Mouse (Mus musculus) A20 (cell line): Measurements from ENCODE around the gene Sppl2a.
A peak's percentile ranks its signal among the peaks of the same experiment; 100 is the strongest.
"Not testable (repeated sequence)": the region's sequence is repeated elsewhere in the genome, so short reads cannot be mapped to it uniquely, and the experiment has no call there.

ENCODE experiments used
- DNase-seq: peaks from one replicate; pipeline ENCODE4 v3.0.0-alpha.2; 2011; ENCODE audit warnings: low read depth, low spot score

The Sppl2a gene

GRCm38 (mm10) chr2:126932897-126933641, at the start of gene Sppl2a:
Gene Sppl2a (minus strand): TSS chr2:126933235.
- DNase-seq, result peak; percentile 94

GRCm38 (mm10) chr2:126977428-126977827, 44.4 kb upstream of the Sppl2a start:
- no peak for DNase-seq

- no peak for DNase-seq
These were observed 28.7 kb upstream of the Sppl2a start for GRCm38 (mm10) chr2:126961696-126962095.

GRCm38 (mm10) chr2:126955671-126956070, 22.6 kb upstream of the Sppl2a start:
- DNase-seq, result no peak

GRCm38 (mm10) chr2:126951085-126951484, 18.1 kb upstream of the Sppl2a start:
- no peak for DNase-seq

- peak; percentile 24 for DNase-seq
These were observed 17.4 kb upstream of the Sppl2a start for GRCm38 (mm10) chr2:126950453-126950852.

GRCm38 (mm10) chr2:126949856-126950255, 16.8 kb upstream of the Sppl2a start:
- peak; percentile 17 for DNase-seq

GRCm38 (mm10) chr2:126949297-126949696, 16.3 kb upstream of the Sppl2a start:
- not testable (repeated sequence) for DNase-seq

- DNase-seq, result no peak
These were observed 15.2 kb upstream of the Sppl2a start for GRCm38 (mm10) chr2:126948231-126948630.

GRCm38 (mm10) chr2:126947646-126948045, 14.6 kb upstream of the Sppl2a start:
- DNase-seq, result no peak

GRCm38 (mm10) chr2:126943211-126943610, 10.2 kb upstream of the Sppl2a start:
- DNase-seq, result no peak

GRCm38 (mm10) chr2:126940314-126940866, 7.4 kb upstream of the Sppl2a start:
- no peak for DNase-seq

- DNase-seq, result no peak
These were observed 5.0 kb upstream of the Sppl2a start for GRCm38 (mm10) chr2:126938069-126938468.

- peak; percentile 41 for DNase-seq
These were observed 886 bp upstream of the Sppl2a start for GRCm38 (mm10) chr2:126933921-126934320.

GRCm38 (mm10) chr2:126932261-126932896, 656 bp downstream of the Sppl2a start:
- DNase-seq, result peak; percentile 61

- DNase-seq, result no peak
These were observed 1.3 kb downstream of the Sppl2a start for GRCm38 (mm10) chr2:126931784-126932183.

- no peak for DNase-seq
These were observed 4.4 kb downstream of the Sppl2a start for GRCm38 (mm10) chr2:126928681-126929080.

- no peak for DNase-seq
These were observed 12.5 kb downstream of the Sppl2a start for GRCm38 (mm10) chr2:126920358-126921060.

- DNase-seq, result no peak
These were observed 16.8 kb downstream of the Sppl2a start for GRCm38 (mm10) chr2:126916236-126916635.

- DNase-seq, result no peak
These were observed 18.9 kb downstream of the Sppl2a start for GRCm38 (mm10) chr2:126914096-126914495.

GRCm38 (mm10) chr2:126904162-126904561, 28.9 kb downstream of the Sppl2a start:
- DNase-seq, result peak; percentile 54

GRCm38 (mm10) chr2:126897511-126897910, 35.5 kb downstream of the Sppl2a start:
- no peak for DNase-seq
